Mouse (Mus musculus): Measurements from ENCODE around the gene BC051142.

BC051142 gene

GRCm38 (mm10) chr17:34398711-34399393, at the start of gene BC051142:
TSS of gene BC051142 (plus strand) at chr17:34398820.
- DNase-seq (ENCODE audit: low spot score in 2 of 2), result peak; percentile 48 to 66

- DNase-seq (ENCODE audit: low spot score in 2 of 2), result peak; percentile 58 to 86
Observed at GRCm38 (mm10) chr17:34349429-34349828, 49.2 kb upstream of the BC051142 start.

GRCm38 (mm10) chr17:34354539-34354938, 44.1 kb upstream of the BC051142 start, which contains the start of gene Btnl2:
TSS of gene Btnl2 (plus strand) at chr17:34354822.
- no peak for DNase-seq (ENCODE audit: low spot score in 2 of 2)

GRCm38 (mm10) chr17:34354940-34355339, 43.7 kb upstream of the BC051142 start:
- no peak for DNase-seq (ENCODE audit: low spot score in 2 of 2)

- DNase-seq (ENCODE audit: low spot score in 2 of 2), result no peak
Observed at GRCm38 (mm10) chr17:34362954-34363546, 35.6 kb upstream of the BC051142 start.

- no peak for DNase-seq (ENCODE audit: low spot score in 2 of 2)
Observed at GRCm38 (mm10) chr17:34363676-34364310, 34.8 kb upstream of the BC051142 start.

- DNase-seq (ENCODE audit: low spot score in 2 of 2), result no peak
Observed at GRCm38 (mm10) chr17:34365031-34365430, 33.6 kb upstream of the BC051142 start.

- DNase-seq (ENCODE audit: low spot score in 2 of 2), result no peak
Observed at GRCm38 (mm10) chr17:34370563-34370962, 28.1 kb upstream of the BC051142 start.

- DNase-seq (ENCODE audit: low spot score in 2 of 2), result no peak
Observed at GRCm38 (mm10) chr17:34373055-34373709, 25.4 kb upstream of the BC051142 start.

GRCm38 (mm10) chr17:34376847-34377246, 21.8 kb upstream of the BC051142 start, which contains the start of gene Btnl1:
TSS of gene Btnl1 (plus strand) at chr17:34377132.
- no peak for DNase-seq (ENCODE audit: low spot score in 2 of 2)

GRCm38 (mm10) chr17:34377450-34378209, 21.0 kb upstream of the BC051142 start:
- no peak for DNase-seq (ENCODE audit: low spot score in 2 of 2)

GRCm38 (mm10) chr17:34378716-34379115, 19.9 kb upstream of the BC051142 start:
- no peak for DNase-seq (ENCODE audit: low spot score in 2 of 2)

GRCm38 (mm10) chr17:34379451-34379850, 19.2 kb upstream of the BC051142 start:
- DNase-seq (ENCODE audit: low spot score in 2 of 2), result no peak

- DNase-seq (ENCODE audit: low spot score in 2 of 2), result no peak
Observed at GRCm38 (mm10) chr17:34381876-34382275, 16.7 kb upstream of the BC051142 start.

GRCm38 (mm10) chr17:34383212-34383611, 15.4 kb upstream of the BC051142 start:
- peak in 1 of 2 experiments; percentile 49 for DNase-seq (ENCODE audit: low spot score in 2 of 2)

- no peak for DNase-seq (ENCODE audit: low spot score in 2 of 2)
Observed at GRCm38 (mm10) chr17:34384699-34385098, 13.9 kb upstream of the BC051142 start.

GRCm38 (mm10) chr17:34386656-34387055, 12.0 kb upstream of the BC051142 start:
- DNase-seq (ENCODE audit: low spot score in 2 of 2), result no peak

GRCm38 (mm10) chr17:34388513-34388912, 10.1 kb upstream of the BC051142 start:
- DNase-seq (ENCODE audit: low spot score in 2 of 2), result peak in 1 of 2 experiments; percentile 37

GRCm38 (mm10) chr17:34391507-34391906, 7.1 kb upstream of the BC051142 start:
- no peak for DNase-seq (ENCODE audit: low spot score in 2 of 2)

- DNase-seq (ENCODE audit: low spot score in 2 of 2), result no peak
Observed at GRCm38 (mm10) chr17:34392321-34392720, 6.3 kb upstream of the BC051142 start.

- DNase-seq (ENCODE audit: low spot score in 2 of 2), result no peak
Observed at GRCm38 (mm10) chr17:34397357-34397756, 1.3 kb upstream of the BC051142 start.
